Mouse (Mus musculus) embryonic fibroblast, embryonic 13.5 days (primary cell): ENCODE data around the gene Eif2b3. TPM values are rescaled to one million over a fixed set of nuclear protein-coding genes. Genes with fewer than 3 reads are reported as not detected.

Source experiments
- H3K27ac ChIP-seq: 2 replicates; pipeline ENCODE4 v1.5.1; 2012; ENCODE audit warnings: low read length, control low read depth, inconsistent platforms; ENCODE audit not compliant: insufficient read depth
- H3K4me1 ChIP-seq: 2 replicates; pipeline ENCODE4 v1.6.1; 2011; ENCODE audit warnings: low read length; ENCODE audit not compliant: control insufficient read depth, insufficient read depth
- H3K4me3 ChIP-seq: 2 replicates; pipeline ENCODE4 v1.5.1; 2011; ENCODE audit warnings: mild to moderate bottlenecking, control low read depth, low read length; ENCODE audit not compliant: insufficient read depth
- CTCF ChIP-seq: IDR thresholded peaks from 2 replicates; pipeline ENCODE4 v1.5.1; 2011; ENCODE audit warnings: mild to moderate bottlenecking, control low read depth, low read length, moderate library complexity, borderline replicate concordance; ENCODE audit not compliant: insufficient read depth
- POLR2A ChIP-seq: IDR thresholded peaks from 2 replicates; pipeline ENCODE4 v1.6.1; 2011; ENCODE audit warnings: low read depth, mild to moderate bottlenecking, control low read depth, low read length, moderate library complexity
- polyA plus RNA-seq: library from polyadenylated mRNA; stranded (reverse); fragments of >200 nt; gene quantifications from 2 replicates; pipeline ENCODE4 v1.2.4, GENCODE M21; 2011; ENCODE audit warnings: low read depth; ENCODE audit not compliant: missing spikeins, insufficient read length

Gene Eif2b3
- polyA plus RNA-seq, 1 experiment = 34.1 TPM

GRCm38 (mm10) chr4:117053956-117054355 is 34.8 kb downstream of the Eif2b3 start:
- Histone ChIP-seq H3K4me1 (peaks cover 3% of the 10 kb centered on the region), H3K27ac (no peak overlapping the region), H3K4me3 (no peak overlapping the region)
- TF ChIP-seq CTCF = no peak
- TF ChIP-seq POLR2A = no peak

GRCm38 (mm10) chr4:117056102-117056501 is 36.9 kb downstream of the Eif2b3 start:
- TF ChIP-seq POLR2A = no peak
- no peak for TF ChIP-seq CTCF
- Histone ChIP-seq H3K4me3 (no peak overlapping the region), H3K4me1 (peaks cover 3% of the 10 kb centered on the region), H3K27ac (peak overlapping the region; percentile 27; the same call in 1 of the 2 replicates)

GRCm38 (mm10) chr4:117056514-117056913 is 37.3 kb downstream of the Eif2b3 start:
- H3K4me3 ChIP-seq = no peak overlapping the region
- peak overlapping the region; percentile 27; the same call in 1 of the 2 replicates for H3K27ac ChIP-seq
- H3K4me1 ChIP-seq = peaks cover 3% of the 10 kb centered on the region
- no peak for TF ChIP-seq POLR2A

GRCm38 (mm10) chr4:117058512-117058911 is 39.3 kb downstream of the Eif2b3 start:
- TF ChIP-seq CTCF (no peak), POLR2A (no peak)
- no peak overlapping the region for H3K27ac ChIP-seq
- peaks cover 3% of the 10 kb centered on the region for H3K4me1 ChIP-seq
- H3K4me3 ChIP-seq = no peak overlapping the region

GRCm38 (mm10) chr4:117062700-117063390 is 43.6 kb downstream of the Eif2b3 start:
- H3K4me1 ChIP-seq = no peaks in the 10 kb centered on the region
- no peak for TF ChIP-seq POLR2A
- no peak for TF ChIP-seq CTCF
- H3K27ac ChIP-seq = no peak overlapping the region
- H3K4me3 ChIP-seq = no peak overlapping the region

- TF ChIP-seq POLR2A = no peak
- TF ChIP-seq CTCF = no peak
- H3K27ac ChIP-seq = no peak overlapping the region
- no peak overlapping the region for H3K4me3 ChIP-seq
- H3K4me1 ChIP-seq = no peaks in the 10 kb centered on the region
These were observed 48.8 kb downstream of the Eif2b3 start for GRCm38 (mm10) chr4:117068035-117068434.

- Histone ChIP-seq H3K4me3 (no peak overlapping the region), H3K4me1 (no peaks in the 10 kb centered on the region), H3K27ac (no peak overlapping the region)
- TF ChIP-seq POLR2A = no peak
These were observed 50.4 kb downstream of the Eif2b3 start for GRCm38 (mm10) chr4:117069647-117070046.

- Histone ChIP-seq H3K27ac (no peak overlapping the region), H3K4me1 (no peaks in the 10 kb centered on the region), H3K4me3 (no peak overlapping the region)
- TF ChIP-seq CTCF = no peak
- no peak for TF ChIP-seq POLR2A
These were observed 51.4 kb downstream of the Eif2b3 start for GRCm38 (mm10) chr4:117070624-117071023.

- Histone ChIP-seq H3K4me1 (no peaks in the 10 kb centered on the region), H3K4me3 (no peak overlapping the region), H3K27ac (no peak overlapping the region)
- TF ChIP-seq POLR2A (no peak), CTCF (no peak)
These were observed 52.0 kb downstream of the Eif2b3 start for GRCm38 (mm10) chr4:117071183-117071582.

- Histone ChIP-seq H3K27ac (no peak overlapping the region), H3K4me3 (no peak overlapping the region)
- TF ChIP-seq CTCF (no peak), POLR2A (no peak)
These were observed 68.9 kb downstream of the Eif2b3 start for GRCm38 (mm10) chr4:117087948-117088640.

GRCm38 (mm10) chr4:117090586-117090985 is 71.4 kb downstream of the Eif2b3 start:
- Histone ChIP-seq H3K27ac (no peak overlapping the region), H3K4me3 (no peak overlapping the region), H3K4me1 (no peaks in the 10 kb centered on the region)
- TF ChIP-seq POLR2A = no peak
- TF ChIP-seq CTCF = no peak

More at GRCm38 (mm10) chr4:117087948-117088640, 68.9 kb downstream of the Eif2b3 start:
- H3K4me1 ChIP-seq = no peaks in the 10 kb centered on the region
